ENCODE assay signal across 16 mouse cellular contexts in the genomic region with DNA sequence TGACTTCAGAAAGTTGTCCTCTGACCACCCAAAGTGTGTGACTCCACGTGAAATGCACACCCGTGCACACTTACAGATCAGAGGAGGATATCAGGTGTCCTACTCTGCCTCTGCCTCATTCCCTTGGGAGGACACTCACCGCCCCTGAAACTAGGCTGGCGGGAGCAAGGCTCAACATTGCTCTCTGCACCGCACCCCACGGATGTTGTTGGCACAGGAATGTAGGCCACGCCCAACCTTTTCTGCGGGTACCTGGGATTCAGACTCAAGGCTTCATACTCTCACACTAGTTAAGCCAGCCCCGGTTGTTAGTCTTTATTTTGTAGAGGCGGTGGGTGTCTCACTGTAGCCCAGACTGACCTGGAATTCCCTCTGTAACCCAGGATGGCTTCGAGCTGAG. TPM values are rescaled to one million over a fixed set of nuclear protein-coding genes. Genes with fewer than 3 reads are reported as not detected.
DNase-seq lines count a peak whose midpoint lies in the region; ATAC-seq and TF ChIP-seq lines count a peak whose summit lies in the region.
"Had no signal": no experiment of that assay in that cellular context is flagged by ENCODE, and none has a peak within 500 bp of the region (broad histone marks: within the 10 kb centered on the region; RNA-seq: fewer than 3 reads in every experiment).

No protein-coding gene starts in this region.

- H3K9ac ChIP-seq in hindbrain, embryonic 14.5 days, result no peak overlapping the region
- H3K9ac ChIP-seq in lung, postnatal 0 days (replicated peaks; ENCODE audit: low read depth), result no peak overlapping the region
- no peak overlapping the region for H3K9ac ChIP-seq in stomach, postnatal 0 days (ENCODE audit: low read length)
- H3K9ac ChIP-seq: forebrain, embryonic 12.5 days; hindbrain, embryonic 12.5 days had no signal

- TF ChIP-seq EP300 in lung, postnatal 0 days (IDR thresholded peaks at IDR 0.05), result no peak
- no peak for TF ChIP-seq EP300 in stomach, postnatal 0 days (optimal IDR thresholded peaks at IDR 0.05)

- 62% methylated on average over 11 of the region's 11 CpGs for WGBS in hindbrain, embryonic 10.5 days
- 73% methylated on average over 11 of the region's 11 CpGs for WGBS in hindbrain, embryonic 14.5 days
- WGBS in lung, postnatal 0 days, result 55% methylated on average over 11 of the region's 11 CpGs
- 42% methylated on average over 11 of the region's 11 CpGs for WGBS in stomach, postnatal 0 days

- ATAC-seq in hindbrain, embryonic 14.5 days (ENCODE audit: low FRiP score), result no peak
- ATAC-seq in lung, postnatal 0 days, result peak; percentile 27
- peak; percentile 27 for ATAC-seq in stomach, postnatal 0 days (ENCODE audit: low FRiP score, low TSS enrichment)

- H3K4me1 ChIP-seq in hindbrain, embryonic 10.5 days (replicated peaks), result peaks cover 43% of the 10 kb centered on the region
- peaks cover 19% of the 10 kb centered on the region for H3K4me1 ChIP-seq in hindbrain, embryonic 14.5 days (replicated peaks; ENCODE audit: control insufficient read depth, insufficient read depth, low read length)
- peaks cover 14% of the 10 kb centered on the region for H3K4me1 ChIP-seq in lung, postnatal 0 days (ENCODE audit: insufficient read depth, low read depth, low read length)
- H3K4me1 ChIP-seq in embryonic fibroblast, embryonic 13.5 days (ENCODE audit: control insufficient read depth, insufficient read depth, low read length), result peaks cover 22% of the 10 kb centered on the region
- peaks cover 16% of the 10 kb centered on the region; the same call in 1 of the 2 replicates for H3K4me1 ChIP-seq in stomach, postnatal 0 days (replicated peaks; ENCODE audit: control insufficient read depth, insufficient read depth)

- H3K27me3 ChIP-seq in hindbrain, embryonic 10.5 days (ENCODE audit: insufficient read depth, poor library complexity, severe bottlenecking), result no peaks in the 10 kb centered on the region; the same call in 1 of the 2 replicates
- no peaks in the 10 kb centered on the region for H3K27me3 ChIP-seq in hindbrain, embryonic 14.5 days (ENCODE audit: control insufficient read depth, insufficient read depth, low read length)
- no peaks in the 10 kb centered on the region for H3K27me3 ChIP-seq in lung, postnatal 0 days (replicated peaks; ENCODE audit: insufficient read depth, low read length)
- H3K27me3 ChIP-seq in stomach, postnatal 0 days (ENCODE audit: control insufficient read depth, insufficient read depth, low read length), result no peaks in the 10 kb centered on the region
- H3K27me3 ChIP-seq: hindbrain, embryonic 12.5 days had no signal

- H3K9me3 ChIP-seq in hindbrain, embryonic 10.5 days, result no peaks in the 10 kb centered on the region
- no peaks in the 10 kb centered on the region for H3K9me3 ChIP-seq in hindbrain, embryonic 14.5 days (ENCODE audit: control insufficient read depth, low read length)
- no peaks in the 10 kb centered on the region for H3K9me3 ChIP-seq in lung, postnatal 0 days (ENCODE audit: low read length)
- H3K9me3 ChIP-seq in stomach, postnatal 0 days (ENCODE audit: control insufficient read depth, low read length), result no peaks in the 10 kb centered on the region
- H3K9me3 ChIP-seq: forebrain, embryonic 12.5 days; hindbrain, embryonic 12.5 days; midbrain, embryonic 10.5 days had no signal

- H3K27ac ChIP-seq in hindbrain, embryonic 10.5 days, result no peak overlapping the region
- no peak overlapping the region for H3K27ac ChIP-seq in hindbrain, embryonic 14.5 days
- peak overlapping the region; percentile 73 for H3K27ac ChIP-seq in lung, postnatal 0 days (ENCODE audit: low read length)
- H3K27ac ChIP-seq in embryonic fibroblast, embryonic 13.5 days (ENCODE audit: insufficient read depth, low read length), result peak overlapping the region; percentile 33; the same call in 1 of the 2 replicates
- peak overlapping the region; percentile 96 for H3K27ac ChIP-seq in stomach, postnatal 0 days (replicated peaks)
- H3K27ac ChIP-seq: layer of hippocampus, adult 2 months; midbrain, embryonic 10.5 days had no signal

- no peaks in the 10 kb centered on the region for H3K36me3 ChIP-seq in hindbrain, embryonic 10.5 days
- no peaks in the 10 kb centered on the region for H3K36me3 ChIP-seq in hindbrain, embryonic 14.5 days (replicated peaks; ENCODE audit: control insufficient read depth, insufficient read depth)
- H3K36me3 ChIP-seq in lung, postnatal 0 days (ENCODE audit: insufficient read depth, low read length), result no peaks in the 10 kb centered on the region
- H3K36me3 ChIP-seq in stomach, postnatal 0 days (ENCODE audit: control insufficient read depth, insufficient read depth, low read length), result no peaks in the 10 kb centered on the region
- H3K36me3 ChIP-seq: forebrain, embryonic 12.5 days; hindbrain, embryonic 12.5 days; midbrain, embryonic 10.5 days had no signal

- no peak overlapping the region for H3K4me2 ChIP-seq in hindbrain, embryonic 14.5 days (replicated peaks)
- no peak overlapping the region for H3K4me2 ChIP-seq in lung, postnatal 0 days (replicated peaks; ENCODE audit: low read depth, low read length)
- no peak overlapping the region for H3K4me2 ChIP-seq in stomach, postnatal 0 days (replicated peaks; ENCODE audit: low read depth)
- H3K4me2 ChIP-seq: forebrain, embryonic 12.5 days; hindbrain, embryonic 12.5 days had no signal

- H3K4me3 ChIP-seq in hindbrain, embryonic 10.5 days, result no peak overlapping the region
- no peak overlapping the region for H3K4me3 ChIP-seq in hindbrain, embryonic 14.5 days (replicated peaks; ENCODE audit: low read length)
- H3K4me3 ChIP-seq in lung, postnatal 0 days (ENCODE audit: low read depth, low read length), result no peak overlapping the region
- no peak overlapping the region for H3K4me3 ChIP-seq in embryonic fibroblast, embryonic 13.5 days (ENCODE audit: insufficient read depth, low read length)
- H3K4me3 ChIP-seq in stomach, postnatal 0 days (ENCODE audit: low read depth, low read length), result no peak overlapping the region
- H3K4me3 ChIP-seq: forebrain, embryonic 12.5 days; hindbrain, embryonic 12.5 days; layer of hippocampus, adult 2 months; midbrain, embryonic 10.5 days had no signal

- no peak for TF ChIP-seq CTCF in lung, postnatal 0 days (IDR thresholded peaks at IDR 0.05)
- TF ChIP-seq CTCF in embryonic fibroblast, embryonic 13.5 days (IDR thresholded peaks at IDR 0.05; ENCODE audit: borderline replicate concordance, insufficient read depth, low read length), result no peak
- no peak for TF ChIP-seq CTCF in stomach, postnatal 0 days (IDR thresholded peaks at IDR 0.05; ENCODE audit: low read depth)

- TF ChIP-seq POLR2A in embryonic fibroblast, embryonic 13.5 days (IDR thresholded peaks at IDR 0.05; ENCODE audit: low read depth, low read length), result no peak

- DNase-seq in hindbrain, embryonic 10.5 days (ENCODE audit: low spot score), result peak; percentile 5
- no peak for DNase-seq in hindbrain, embryonic 14.5 days (ENCODE audit: low spot score)
- no peak for DNase-seq in lung, postnatal 0 days (ENCODE audit: low spot score)
- DNase-seq in lung, postnatal 36 days, result no peak
- DNase-seq in stomach, postnatal 0 days (ENCODE audit: low spot score), result peak; percentile 75
- DNase-seq in right cerebral cortex, postnatal 4 days, result no peak
- DNase-seq in frontal cortex, adult 2 months (ENCODE audit: extremely low spot score in 1 of 2, low spot score in 1 of 2), result no peak
- DNase-seq: cerebellum, adult 18-20 months; embryo, embryonic 11 days; gastrocnemius, postnatal 36 days; thymus, postnatal 14 days had no signal

RNA-seq across cellular contexts. Expression of gene Chd2, which starts 44.6 kb away (rescaled TPM):
- 37.1 and 38.9 TPM in 2 replicates for polyA plus RNA-seq in hindbrain, embryonic 10.5 days (2016; fragmentation: Nextera tagmentation; extraction: Ambion mirVana)
- polyA plus RNA-seq in hindbrain, embryonic 14.5 days (2014; fragmentation: Nextera tagmentation; extraction: Ambion mirVana), result 35.6 and 42.3 TPM in 2 replicates
- 38.0 and 39.9 TPM in 2 replicates for polyA plus RNA-seq in lung, postnatal 0 days (2015; fragmentation: Nextera tagmentation; extraction: Ambion mirVana)
- polyA plus RNA-seq in embryonic fibroblast, embryonic 13.5 days (2011; ENCODE audit: insufficient read length, low read depth, missing spikeins), result 45.2 and 51.4 TPM in 2 replicates
- 15.9 and 18.0 TPM in 2 replicates for polyA plus RNA-seq in stomach, postnatal 0 days (2015; fragmentation: Nextera tagmentation; extraction: Ambion mirVana)
- 34.3 and 37.0 TPM in 2 replicates for polyA plus RNA-seq in frontal cortex, adult 2 months (2012; rRNA removed)

Comparison
In these comparisons a context has a peak if more than half of its experiments do, and no peak if none do; other contexts are left out.
1. DNase-seq: peak in hindbrain, embryonic 10.5 days (single experiment) and stomach, postnatal 0 days (single experiment); none in hindbrain, embryonic 14.5 days (single experiment), lung, postnatal 0 days (single experiment), lung, postnatal 36 days (single experiment), right cerebral cortex, postnatal 4 days (single experiment) and frontal cortex, adult 2 months (0 of 2).
2. H3K27ac ChIP-seq: peak in lung, postnatal 0 days (single experiment), embryonic fibroblast, embryonic 13.5 days (single experiment) and stomach, postnatal 0 days (single experiment); none in hindbrain, embryonic 10.5 days (single experiment) and hindbrain, embryonic 14.5 days (single experiment).